Mouse (Mus musculus) myocyte (in vitro differentiated cells): ENCODE data around the gene Selenon.

Experiments
- MYOD1 ChIP-seq, 3 experiments: IDR thresholded peaks; one replicate each; pipeline ENCODE4 v1.6.1; 2011; ENCODE audit warnings: control low read depth in 2 of 3, low read depth in 2 of 3, mild to moderate bottlenecking in 2 of 3, moderate library complexity in 1 of 3; ENCODE audit not compliant: insufficient read length in 2 of 3, control insufficient read depth in 1 of 3
- MYOG ChIP-seq, 3 experiments: IDR thresholded peaks; one replicate each; pipeline ENCODE4 v1.6.1; 2011; ENCODE audit warnings: control low read depth in 2 of 3, low read depth in 2 of 3, mild to moderate bottlenecking in 2 of 3; ENCODE audit not compliant: insufficient read length in 2 of 3, control insufficient read depth in 1 of 3, insufficient read depth in 1 of 3
- POLR2A ChIP-seq: IDR thresholded peaks from one replicate; pipeline ENCODE4 v1.6.1; 2011; ENCODE audit warnings: low read depth, mild to moderate bottlenecking, control low read depth, moderate library complexity; ENCODE audit not compliant: insufficient read length

DNA sequence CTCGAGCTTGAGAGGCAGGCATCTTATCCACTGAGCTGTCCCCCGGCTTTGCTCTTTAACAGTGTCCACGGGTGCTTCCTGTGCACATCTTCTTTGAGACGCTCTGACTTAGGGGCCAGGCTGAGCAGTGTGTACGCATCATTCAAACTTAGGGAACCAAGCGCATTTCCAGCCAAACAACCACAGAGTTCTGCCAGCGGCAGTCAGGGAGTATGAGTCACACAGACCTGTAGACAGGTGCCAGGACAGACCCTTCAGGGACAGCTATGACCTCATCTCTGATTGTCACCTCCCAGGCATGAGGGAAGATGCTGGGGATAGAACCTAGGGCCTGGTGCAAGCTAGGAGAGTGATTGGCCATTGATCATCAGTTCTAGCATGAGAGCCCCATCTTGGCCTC is 7.2 kb upstream of the Selenon start:
- TF ChIP-seq MYOD1 (IDR thresholded peaks at IDR 0.05; ENCODE audit: control insufficient read depth in 1 of 3, insufficient read length in 2 of 3, low read depth in 2 of 3) (peak in 2 of 3 experiments; percentile 36 to 60), POLR2A (no peak), MYOG (IDR thresholded peaks at IDR 0.05; ENCODE audit: control insufficient read depth in 1 of 3, insufficient read depth in 1 of 3, insufficient read length in 2 of 3, low read depth in 2 of 3) (peak in 1 of 3 experiments; percentile 22)
